Mouse (Mus musculus): Measurements from ENCODE around the gene Nubp2. TPM values are rescaled to one million over a fixed set of nuclear protein-coding genes. Genes with fewer than 3 reads are reported as not detected.
A peak's percentile ranks its signal among the peaks of the same experiment; 100 is the strongest.

The Nubp2 gene
- polyA plus RNA-seq, 1 experiment from 2014 or later: 93.2 TPM

GRCm38 (mm10) chr17:24902124-24902523 is 16.0 kb upstream of the Nubp2 start:
- H3K4me3 ChIP-seq (replicated peaks): peak overlapping the region; percentile 38; the same call in 1 of the 2 replicates
- peaks cover 65% of the 10 kb centered on the region for H3K4me1 ChIP-seq (replicated peaks)
- peaks cover 99% of the 10 kb centered on the region for H3K36me3 ChIP-seq
- peak overlapping the region; percentile 61 for H3K4me2 ChIP-seq
- ATAC-seq (ENCODE audit: low read depth): no peak; the same call in 1 of the 2 replicates
- peak overlapping the region; percentile 98 for H3K27ac ChIP-seq
- H3K9me3 ChIP-seq (replicated peaks): no peaks in the 10 kb centered on the region
- H3K27me3 ChIP-seq: no peaks in the 10 kb centered on the region
- DNase-seq: no peak
- H3K9ac ChIP-seq: peak overlapping the region; percentile 64
- WGBS (ENCODE audit: insufficient replicate concordance): 83% methylated on average over 5 of the region's 5 CpGs

GRCm38 (mm10) chr17:24900014-24900413 is 13.9 kb upstream of the Nubp2 start:
- H3K9me3 ChIP-seq (replicated peaks): no peaks in the 10 kb centered on the region
- no peak for DNase-seq
- H3K36me3 ChIP-seq: peaks cover 82% of the 10 kb centered on the region
- no peak overlapping the region for H3K4me3 ChIP-seq (replicated peaks)
- no peak overlapping the region for H3K4me2 ChIP-seq
- no peak for ATAC-seq (ENCODE audit: low read depth)
- no peak overlapping the region for H3K9ac ChIP-seq
- no peaks in the 10 kb centered on the region for H3K27me3 ChIP-seq
- 89% methylated on average over 6 of the region's 6 CpGs for WGBS (ENCODE audit: insufficient replicate concordance)
- H3K4me1 ChIP-seq (replicated peaks): peaks cover 79% of the 10 kb centered on the region
- 0 out of 2 replicates have a peak overlapping the region, but pooled peaks have one; percentile 90 for H3K27ac ChIP-seq

GRCm38 (mm10) chr17:24899153-24899552 is 13.0 kb upstream of the Nubp2 start:
- no peak overlapping the region for H3K9ac ChIP-seq
- no peak for ATAC-seq (ENCODE audit: low read depth)
- no peak overlapping the region for H3K4me3 ChIP-seq (replicated peaks)
- WGBS (ENCODE audit: insufficient replicate concordance): 82% methylated on average over 5 of the region's 5 CpGs
- peaks cover 74% of the 10 kb centered on the region for H3K36me3 ChIP-seq
- H3K4me1 ChIP-seq (replicated peaks): peaks cover 74% of the 10 kb centered on the region
- no peaks in the 10 kb centered on the region for H3K27me3 ChIP-seq
- H3K4me2 ChIP-seq: no peak overlapping the region
- H3K27ac ChIP-seq: peak overlapping the region; percentile 90
- no peaks in the 10 kb centered on the region for H3K9me3 ChIP-seq (replicated peaks)
- no peak for DNase-seq

GRCm38 (mm10) chr17:24898041-24898854 is 12.1 kb upstream of the Nubp2 start:
- Histone ChIP-seq H3K4me3 (replicated peaks) (peak overlapping the region; percentile 95), H3K4me2 (peak overlapping the region; percentile 96)
- WGBS (ENCODE audit: insufficient replicate concordance): 84% methylated on average over 4 of the region's 4 CpGs

GRCm38 (mm10) chr17:24897600-24897999 is 11.5 kb upstream of the Nubp2 start:
- WGBS (ENCODE audit: insufficient replicate concordance): 76% methylated on average over 4 of the region's 4 CpGs
- H3K4me3 ChIP-seq (replicated peaks): peak overlapping the region; percentile 95
- H3K9ac ChIP-seq: peak overlapping the region; percentile 95
- no peaks in the 10 kb centered on the region for H3K27me3 ChIP-seq
- no peaks in the 10 kb centered on the region for H3K9me3 ChIP-seq (replicated peaks)
- ATAC-seq (ENCODE audit: low read depth) (no peak), DNase-seq (no peak)
- peak overlapping the region; percentile 90 for H3K27ac ChIP-seq
- H3K4me1 ChIP-seq (replicated peaks): peaks cover 71% of the 10 kb centered on the region
- H3K36me3 ChIP-seq: peaks cover 73% of the 10 kb centered on the region
- peak overlapping the region; percentile 96 for H3K4me2 ChIP-seq

More at GRCm38 (mm10) chr17:24898041-24898854, 12.1 kb upstream of the Nubp2 start:
- Histone ChIP-seq H3K36me3 (peaks cover 72% of the 10 kb centered on the region), H3K27me3 (no peaks in the 10 kb centered on the region), H3K4me1 (replicated peaks) (peaks cover 74% of the 10 kb centered on the region), H3K9me3 (replicated peaks) (no peaks in the 10 kb centered on the region), H3K9ac (peak overlapping the region; percentile 95), H3K27ac (peak overlapping the region; percentile 90)
- ATAC-seq (ENCODE audit: low read depth) (no peak), DNase-seq (no peak)

- H3K27me3 ChIP-seq: no peaks in the 10 kb centered on the region
- H3K36me3 ChIP-seq: peaks cover 73% of the 10 kb centered on the region
- peak overlapping the region; percentile 95 for H3K4me3 ChIP-seq (replicated peaks)
- H3K4me2 ChIP-seq: peak overlapping the region; percentile 96
- 48% methylated on average over 11 of the region's 11 CpGs for WGBS (ENCODE audit: insufficient replicate concordance)
- no peaks in the 10 kb centered on the region for H3K9me3 ChIP-seq (replicated peaks)
- peaks cover 65% of the 10 kb centered on the region for H3K4me1 ChIP-seq (replicated peaks)
- no peak for ATAC-seq (ENCODE audit: low read depth)
- peak overlapping the region; percentile 90 for H3K27ac ChIP-seq
- peak overlapping the region; percentile 95 for H3K9ac ChIP-seq
- no peak for DNase-seq
These were observed 10.8 kb upstream of the Nubp2 start for GRCm38 (mm10) chr17:24896993-24897269.

- H3K36me3 ChIP-seq: peaks cover 73% of the 10 kb centered on the region
- WGBS (ENCODE audit: insufficient replicate concordance): under 1% methylated on average over 50 of the region's 50 CpGs
- peak; percentile 73 for DNase-seq
- no peaks in the 10 kb centered on the region for H3K27me3 ChIP-seq
- H3K4me1 ChIP-seq (replicated peaks): peaks cover 59% of the 10 kb centered on the region
- peak; percentile 77 for ATAC-seq (ENCODE audit: low read depth)
- H3K4me3 ChIP-seq (replicated peaks): peak within 1 kb of the TSS; percentile 95
- H3K9ac ChIP-seq: peak within 1 kb of the TSS; percentile 95
- peak within 1 kb of the TSS; percentile 96 for H3K4me2 ChIP-seq
- peak within 1 kb of the TSS; percentile 90 for H3K27ac ChIP-seq
- no peaks in the 10 kb centered on the region for H3K9me3 ChIP-seq (replicated peaks)
These were observed 10.3 kb upstream of the Nubp2 start, which contains the start of gene Nme3 for GRCm38 (mm10) chr17:24896241-24896992. Gene Nme3, plus strand, starts transcription at chr17:24896500.

- H3K4me3 ChIP-seq (replicated peaks): peak overlapping the region; percentile 95
- H3K4me1 ChIP-seq (replicated peaks): peaks cover 59% of the 10 kb centered on the region
- H3K9ac ChIP-seq: peak overlapping the region; percentile 95
- DNase-seq (no peak), ATAC-seq (ENCODE audit: low read depth) (peak; percentile 4; the same call in 1 of the 2 replicates)
- peak overlapping the region; percentile 96 for H3K4me2 ChIP-seq
- H3K27me3 ChIP-seq: no peaks in the 10 kb centered on the region
- peak overlapping the region; percentile 90 for H3K27ac ChIP-seq
- peaks cover 73% of the 10 kb centered on the region for H3K36me3 ChIP-seq
- WGBS (ENCODE audit: insufficient replicate concordance): 5% methylated on average over 23 of the region's 23 CpGs
- H3K9me3 ChIP-seq (replicated peaks): no peaks in the 10 kb centered on the region
These were observed 9.6 kb upstream of the Nubp2 start for GRCm38 (mm10) chr17:24895571-24896240.

- peak within 1 kb of the TSS; percentile 95 for H3K9ac ChIP-seq
- DNase-seq: peak; percentile 70
- no peaks in the 10 kb centered on the region for H3K27me3 ChIP-seq
- H3K4me1 ChIP-seq (replicated peaks): peaks cover 57% of the 10 kb centered on the region
- peak within 1 kb of the TSS; percentile 95 for H3K4me3 ChIP-seq (replicated peaks)
- peaks cover 73% of the 10 kb centered on the region for H3K36me3 ChIP-seq
- no peaks in the 10 kb centered on the region for H3K9me3 ChIP-seq (replicated peaks)
- H3K4me2 ChIP-seq: peak within 1 kb of the TSS; percentile 96
- peak; percentile 59 for ATAC-seq (ENCODE audit: low read depth)
- under 1% methylated on average over 61 of the region's 62 CpGs for WGBS (ENCODE audit: insufficient replicate concordance)
- H3K27ac ChIP-seq: peak within 1 kb of the TSS; percentile 90
These were observed 8.9 kb upstream of the Nubp2 start, which contains the start of the genes Eme2 and Mrps34 for GRCm38 (mm10) chr17:24894995-24895547. Gene Eme2, minus strand, starts transcription at chr17:24895087. Gene Mrps34, plus strand, starts transcription at chr17:24895116.

- DNase-seq (no peak), ATAC-seq (ENCODE audit: low read depth) (peak; percentile 26)
- H3K27ac ChIP-seq: peak overlapping the region; percentile 90
- no peaks in the 10 kb centered on the region for H3K9me3 ChIP-seq (replicated peaks)
- H3K27me3 ChIP-seq: no peaks in the 10 kb centered on the region
- peak overlapping the region; percentile 95 for H3K9ac ChIP-seq
- 6% methylated on average over 31 of the region's 31 CpGs for WGBS (ENCODE audit: insufficient replicate concordance)
- H3K4me1 ChIP-seq (replicated peaks): peaks cover 62% of the 10 kb centered on the region
- peak overlapping the region; percentile 96 for H3K4me2 ChIP-seq
- peaks cover 73% of the 10 kb centered on the region for H3K36me3 ChIP-seq
- H3K4me3 ChIP-seq (replicated peaks): peak overlapping the region; percentile 95
These were observed 8.2 kb upstream of the Nubp2 start for GRCm38 (mm10) chr17:24894061-24894994.
